Mouse (Mus musculus): ENCODE results near the gene Pros1. TPM values are rescaled to one million over a fixed set of nuclear protein-coding genes. Genes with fewer than 3 reads are reported as not detected.

The Pros1 gene
- 8.5 and 9.8 TPM in 2 replicates for polyA plus RNA-seq (2015; fragmentation: Nextera tagmentation; extraction: Ambion mirVana)

GRCm38 (mm10) chr16:62854191-62855068 is at the start of gene Pros1:
Pros1 (plus strand) TSS chr16:62854307.
- H3K4me3 ChIP-seq (ENCODE audit: low read depth, low read length) = peak within 1 kb of the TSS; percentile 64
- H3K9me3 ChIP-seq (replicated peaks; ENCODE audit: control insufficient read depth, low read length, poor library complexity, severe bottlenecking) = no peaks in the 10 kb centered on the region
- no peaks in the 10 kb centered on the region for H3K36me3 ChIP-seq (ENCODE audit: control insufficient read depth, insufficient read depth, low read length)
- no peaks in the 10 kb centered on the region for H3K27me3 ChIP-seq (ENCODE audit: control insufficient read depth, insufficient read depth, low read depth, low read length)
- H3K27ac ChIP-seq (ENCODE audit: low read length) = no peak within 1 kb of the TSS
- peak; percentile 96 for ATAC-seq
- peak within 1 kb of the TSS; percentile 94 for H3K4me2 ChIP-seq (ENCODE audit: low read length)
- H3K9ac ChIP-seq (ENCODE audit: low read depth, low read length) = peak within 1 kb of the TSS; percentile 80
- 0 out of 2 replicates have a peak, but pooled peaks cover 6% of the 10 kb centered on the region for H3K4me1 ChIP-seq (ENCODE audit: control insufficient read depth, insufficient read depth, low read length)
- WGBS = 3% methylated on average over 28 of the region's 42 CpGs

DNA sequence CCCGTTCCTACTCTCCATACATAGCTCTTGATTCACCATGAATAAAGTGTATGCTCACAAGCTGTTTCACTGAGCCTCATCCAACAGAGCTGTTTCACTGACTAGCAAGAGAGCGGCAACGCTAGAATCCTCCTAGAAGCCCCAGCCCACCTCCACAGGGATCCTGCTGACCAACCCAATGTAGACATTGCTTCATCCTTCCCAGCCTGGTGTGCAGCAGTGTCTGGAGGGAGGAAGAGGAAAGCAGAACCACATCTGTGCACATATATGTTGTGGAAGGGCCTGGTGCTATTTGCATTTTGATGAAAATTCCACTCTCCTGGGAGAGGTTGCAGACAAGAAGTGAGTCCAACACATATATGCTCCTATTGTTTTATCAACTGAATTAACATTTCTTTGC is 49.5 kb upstream of the Pros1 start:
- no peak for ATAC-seq
- WGBS = 93% methylated on average over 3 of the region's 3 CpGs

GRCm38 (mm10) chr16:62807249-62807979 is 46.7 kb upstream of the Pros1 start:
- Histone ChIP-seq H3K27me3 (ENCODE audit: control insufficient read depth, insufficient read depth, low read depth, low read length) (no peaks in the 10 kb centered on the region), H3K4me3 (ENCODE audit: low read depth, low read length) (no peak overlapping the region), H3K4me1 (ENCODE audit: control insufficient read depth, insufficient read depth, low read length) (no peaks in the 10 kb centered on the region), H3K9me3 (replicated peaks; ENCODE audit: control insufficient read depth, low read length, poor library complexity, severe bottlenecking) (no peaks in the 10 kb centered on the region), H3K4me2 (ENCODE audit: low read length) (no peak overlapping the region), H3K36me3 (ENCODE audit: control insufficient read depth, insufficient read depth, low read length) (0 out of 2 replicates have a peak, but pooled peaks cover 2% of the 10 kb centered on the region), H3K27ac (ENCODE audit: low read length) (no peak overlapping the region), H3K9ac (ENCODE audit: low read depth, low read length) (no peak overlapping the region)
- no peak for ATAC-seq
- 64% methylated on average over 8 of the region's 8 CpGs for WGBS

More for the DNA sequence above, 49.5 kb upstream of the Pros1 start:
- Histone ChIP-seq H3K9me3 (replicated peaks; ENCODE audit: control insufficient read depth, low read length, poor library complexity, severe bottlenecking) (no peaks in the 10 kb centered on the region), H3K27me3 (ENCODE audit: control insufficient read depth, insufficient read depth, low read depth, low read length) (no peaks in the 10 kb centered on the region), H3K4me3 (ENCODE audit: low read depth, low read length) (no peak overlapping the region), H3K4me2 (ENCODE audit: low read length) (no peak overlapping the region), H3K27ac (ENCODE audit: low read length) (no peak overlapping the region), H3K9ac (ENCODE audit: low read depth, low read length) (no peak overlapping the region), H3K36me3 (ENCODE audit: control insufficient read depth, insufficient read depth, low read length) (peaks cover 9% of the 10 kb centered on the region; the same call in 1 of the 2 replicates), H3K4me1 (ENCODE audit: control insufficient read depth, insufficient read depth, low read length) (no peaks in the 10 kb centered on the region)

- no peaks in the 10 kb centered on the region for H3K27me3 ChIP-seq (ENCODE audit: control insufficient read depth, insufficient read depth, low read depth, low read length)
- ATAC-seq = no peak
- WGBS = 90% methylated on average over 4 of the region's 4 CpGs
- H3K36me3 ChIP-seq (ENCODE audit: control insufficient read depth, insufficient read depth, low read length) = no peaks in the 10 kb centered on the region
- H3K27ac ChIP-seq (ENCODE audit: low read length) = no peak overlapping the region
- H3K4me2 ChIP-seq (ENCODE audit: low read length) = no peak overlapping the region
- no peaks in the 10 kb centered on the region for H3K4me1 ChIP-seq (ENCODE audit: control insufficient read depth, insufficient read depth, low read length)
- H3K9ac ChIP-seq (ENCODE audit: low read depth, low read length) = no peak overlapping the region
- H3K9me3 ChIP-seq (replicated peaks; ENCODE audit: control insufficient read depth, low read length, poor library complexity, severe bottlenecking) = no peaks in the 10 kb centered on the region
- no peak overlapping the region for H3K4me3 ChIP-seq (ENCODE audit: low read depth, low read length)
Observed at GRCm38 (mm10) chr16:62810855-62811254, 43.3 kb upstream of the Pros1 start.

DNA sequence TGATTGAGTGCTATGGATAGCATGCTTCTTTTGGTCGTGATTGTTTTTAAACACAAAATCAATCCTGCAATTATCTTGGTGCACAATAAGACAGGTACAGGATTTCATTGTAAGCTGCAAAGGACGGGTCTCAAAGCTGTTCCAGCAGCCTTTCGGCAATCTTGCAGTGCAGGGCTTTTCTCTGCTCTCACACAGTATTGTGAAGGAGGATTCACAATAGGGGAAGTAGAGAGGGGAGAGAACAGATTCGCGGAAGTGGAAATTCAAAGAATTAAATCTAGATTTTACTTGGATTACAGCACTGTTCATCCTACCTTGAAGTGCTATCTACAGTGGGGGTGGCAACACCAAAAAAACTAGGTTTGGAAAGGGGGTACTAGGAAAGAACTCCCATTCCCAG is 40.3 kb upstream of the Pros1 start:
- Histone ChIP-seq H3K36me3 (ENCODE audit: control insufficient read depth, insufficient read depth, low read length) (no peaks in the 10 kb centered on the region), H3K27me3 (ENCODE audit: control insufficient read depth, insufficient read depth, low read depth, low read length) (no peaks in the 10 kb centered on the region), H3K27ac (ENCODE audit: low read length) (no peak overlapping the region), H3K4me3 (ENCODE audit: low read depth, low read length) (no peak overlapping the region), H3K9me3 (replicated peaks; ENCODE audit: control insufficient read depth, low read length, poor library complexity, severe bottlenecking) (no peaks in the 10 kb centered on the region), H3K4me2 (ENCODE audit: low read length) (no peak overlapping the region), H3K9ac (ENCODE audit: low read depth, low read length) (no peak overlapping the region), H3K4me1 (ENCODE audit: control insufficient read depth, insufficient read depth, low read length) (no peaks in the 10 kb centered on the region)
- 71% methylated on average over 5 of the region's 5 CpGs for WGBS
- no peak for ATAC-seq

DNA sequence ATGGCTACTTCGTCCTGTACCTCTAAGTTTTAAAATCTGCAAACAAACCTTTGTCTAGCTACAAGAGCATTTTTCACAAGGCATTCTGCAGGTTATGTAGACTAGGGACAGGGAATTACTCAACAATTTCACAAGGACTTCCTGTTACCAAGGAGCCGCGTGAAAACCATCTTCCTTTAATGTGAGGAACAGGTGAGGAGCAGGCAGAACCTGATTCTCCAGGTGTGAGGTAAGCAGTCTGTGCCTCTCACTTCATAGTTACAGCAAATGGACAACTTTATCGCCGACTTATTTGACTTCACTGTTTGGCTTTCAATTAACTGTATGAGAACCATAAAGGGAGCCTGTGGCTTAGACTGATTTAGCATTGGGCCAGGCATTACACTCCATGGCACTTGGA is 39.6 kb upstream of the Pros1 start, which contains the start of gene Stx19:
TSS of gene Stx19 (plus strand) at position 186 of the 400 bp plus-strand sequence.
- ATAC-seq = no peak
- Histone ChIP-seq H3K9me3 (replicated peaks; ENCODE audit: control insufficient read depth, low read length, poor library complexity, severe bottlenecking) (no peaks in the 10 kb centered on the region), H3K27me3 (ENCODE audit: control insufficient read depth, insufficient read depth, low read depth, low read length) (no peaks in the 10 kb centered on the region), H3K9ac (ENCODE audit: low read depth, low read length) (no peak within 1 kb of the TSS), H3K4me2 (ENCODE audit: low read length) (no peak within 1 kb of the TSS), H3K27ac (ENCODE audit: low read length) (no peak within 1 kb of the TSS), H3K4me3 (ENCODE audit: low read depth, low read length) (no peak within 1 kb of the TSS), H3K4me1 (ENCODE audit: control insufficient read depth, insufficient read depth, low read length) (no peaks in the 10 kb centered on the region), H3K36me3 (ENCODE audit: control insufficient read depth, insufficient read depth, low read length) (no peaks in the 10 kb centered on the region)
- WGBS = 89% methylated on average over 5 of the region's 5 CpGs

- Histone ChIP-seq H3K27ac (ENCODE audit: low read length) (no peak overlapping the region), H3K4me1 (ENCODE audit: control insufficient read depth, insufficient read depth, low read length) (no peaks in the 10 kb centered on the region), H3K4me2 (ENCODE audit: low read length) (no peak overlapping the region), H3K4me3 (ENCODE audit: low read depth, low read length) (no peak overlapping the region), H3K9ac (ENCODE audit: low read depth, low read length) (no peak overlapping the region), H3K36me3 (ENCODE audit: control insufficient read depth, insufficient read depth, low read length) (no peaks in the 10 kb centered on the region; the same call in 1 of the 2 replicates), H3K27me3 (ENCODE audit: control insufficient read depth, insufficient read depth, low read depth, low read length) (no peaks in the 10 kb centered on the region), H3K9me3 (replicated peaks; ENCODE audit: control insufficient read depth, low read length, poor library complexity, severe bottlenecking) (no peaks in the 10 kb centered on the region)
- ATAC-seq = no peak
- 96% methylated on average over 6 of the region's 6 CpGs for WGBS
Observed at GRCm38 (mm10) chr16:62822472-62822871, 31.6 kb upstream of the Pros1 start.

GRCm38 (mm10) chr16:62826156-62827001 is 27.7 kb upstream of the Pros1 start:
- no peak overlapping the region for H3K4me2 ChIP-seq (ENCODE audit: low read length)
- H3K9me3 ChIP-seq (replicated peaks; ENCODE audit: control insufficient read depth, low read length, poor library complexity, severe bottlenecking) = no peaks in the 10 kb centered on the region
- H3K9ac ChIP-seq (ENCODE audit: low read depth, low read length) = no peak overlapping the region
- ATAC-seq = peak; percentile 42; the same call in 1 of the 2 replicates
- no peaks in the 10 kb centered on the region; the same call in 1 of the 2 replicates for H3K36me3 ChIP-seq (ENCODE audit: control insufficient read depth, insufficient read depth, low read length)
- no peak overlapping the region for H3K27ac ChIP-seq (ENCODE audit: low read length)
- H3K4me3 ChIP-seq (ENCODE audit: low read depth, low read length) = no peak overlapping the region
- no peaks in the 10 kb centered on the region for H3K4me1 ChIP-seq (ENCODE audit: control insufficient read depth, insufficient read depth, low read length)
- 77% methylated on average over 12 of the region's 12 CpGs for WGBS
- H3K27me3 ChIP-seq (ENCODE audit: control insufficient read depth, insufficient read depth, low read depth, low read length) = no peaks in the 10 kb centered on the region
